Mouse (Mus musculus) lung, adult 2 months (tissue): ENCODE results near the gene Cradd. TPM values are rescaled to one million over a fixed set of nuclear protein-coding genes. Genes with fewer than 3 reads are reported as not detected.

Experiments
- DNase-seq: peaks from one replicate; pipeline ENCODE4 v3.0.0; 2022
- H3K4me1 ChIP-seq: fragments of 200-500 bp; 2 replicates; pipeline ENCODE4 v1.6.1; 2011; ENCODE audit warnings: low read length; ENCODE audit not compliant: control insufficient read depth, insufficient read depth
- H3K4me3 ChIP-seq: fragments of 200-500 bp; replicated peaks from 2 replicates; pipeline ENCODE3; 2011; ENCODE audit warnings: low read depth, mild to moderate bottlenecking, control low read depth, low read length; ENCODE audit errors: extremely low read depth
- CTCF ChIP-seq: fragments of 200-500 bp; IDR thresholded peaks from 2 replicates; pipeline ENCODE4 v1.5.1; 2011; ENCODE audit warnings: mild to moderate bottlenecking, low read length, control low read depth; ENCODE audit not compliant: insufficient read depth
- POLR2A ChIP-seq: fragments of 200-500 bp; IDR thresholded peaks from 2 replicates; pipeline ENCODE4 v1.6.1; 2011; ENCODE audit warnings: low read depth, mild to moderate bottlenecking, control low read depth, low read length, borderline replicate concordance; ENCODE audit errors: extremely low read depth
- WGBS: fragments of 180-500 bp; shearing (Covaris S2); methylation state at CpG from one replicate; pipeline ENCODE4 v1.1.7; 2018; 5-methylcytosine and 5-hydroxymethylcytosine counted together
- polyA plus RNA-seq: library from polyadenylated mRNA; depleted of rRNA; stranded (reverse); fragments of >200 nt; gene quantifications from 2 replicates; pipeline ENCODE4 v1.2.3, GENCODE M21; 2012

Gene Cradd
- polyA plus RNA-seq, 1 experiment: 21.0 TPM

GRCm38 (mm10) chr10:95287351-95287750 lies 36.6 kb downstream of the Cradd start:
- 86% methylated on average over 8 of the region's 8 CpGs for WGBS
- TF ChIP-seq CTCF: no peak
- TF ChIP-seq POLR2A: no peak
- no peak overlapping the region for H3K4me3 ChIP-seq
- no peak for DNase-seq
- H3K4me1 ChIP-seq: peaks cover 4% of the 10 kb centered on the region

DNA sequence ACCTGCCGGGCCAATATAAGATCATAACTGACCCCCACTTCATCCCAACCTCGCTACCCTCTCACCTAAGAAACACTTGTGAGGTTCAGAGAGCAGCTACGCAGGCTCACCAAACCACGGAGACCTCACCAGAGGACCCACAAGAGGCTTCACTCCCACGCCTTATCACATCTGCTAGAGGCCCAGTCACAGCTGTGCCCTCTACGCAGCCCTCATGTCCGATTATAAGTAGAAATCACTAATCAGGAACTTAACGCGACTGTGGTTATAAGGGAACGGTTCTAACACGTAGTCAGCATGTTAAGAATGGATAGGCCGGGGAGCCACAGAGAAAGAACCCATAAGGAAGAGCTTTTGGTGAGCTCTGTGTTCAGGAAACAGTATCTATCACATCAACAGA lies 40.5 kb downstream of the Cradd start:
- WGBS: 84% methylated on average over 12 of the region's 12 CpGs
- DNase-seq: no peak
- TF ChIP-seq POLR2A: no peak
- no peak for TF ChIP-seq CTCF
- Histone ChIP-seq H3K4me3 (no peak overlapping the region), H3K4me1 (no peaks in the 10 kb centered on the region)

- no peak for DNase-seq
- Histone ChIP-seq H3K4me1 (no peaks in the 10 kb centered on the region), H3K4me3 (no peak overlapping the region)
- 96% methylated on average over 3 of the region's 3 CpGs for WGBS
- TF ChIP-seq CTCF (no peak), POLR2A (no peak)
These were observed 41.9 kb downstream of the Cradd start for GRCm38 (mm10) chr10:95281996-95282395.

DNA sequence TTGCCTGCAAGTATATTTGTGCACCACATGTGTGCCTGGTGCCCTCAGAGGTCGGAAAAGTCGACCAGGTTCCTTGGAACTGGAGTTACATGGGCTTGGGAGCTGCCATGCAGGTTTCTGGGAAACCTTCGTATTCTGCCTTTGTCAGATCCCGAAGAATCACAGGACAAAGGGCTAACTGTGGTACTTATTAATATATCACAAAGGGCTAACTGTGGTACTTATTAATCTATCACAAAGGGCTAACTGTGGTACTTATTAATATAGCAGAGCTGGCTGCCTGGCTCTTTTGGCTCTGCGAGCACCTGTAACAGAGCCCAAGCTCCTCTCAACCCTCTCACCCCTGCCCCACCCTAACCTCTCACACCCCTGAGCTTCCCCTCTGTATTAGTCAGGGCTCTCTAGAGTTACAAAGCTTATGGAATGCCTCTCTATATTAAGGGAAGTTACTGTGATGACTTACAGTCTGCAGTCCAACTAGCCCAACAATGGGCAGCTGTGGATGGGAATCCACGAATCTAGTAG lies 42.4 kb downstream of the Cradd start:
- 79% methylated on average over 6 of the region's 6 CpGs for WGBS
- TF ChIP-seq CTCF: no peak
- no peak for TF ChIP-seq POLR2A
- Histone ChIP-seq H3K4me3 (no peak overlapping the region), H3K4me1 (no peaks in the 10 kb centered on the region)
- no peak for DNase-seq

- Histone ChIP-seq H3K4me1 (no peaks in the 10 kb centered on the region), H3K4me3 (no peak overlapping the region)
- TF ChIP-seq CTCF (no peak), POLR2A (no peak)
- 70% methylated on average over 3 of the region's 3 CpGs for WGBS
- no peak for DNase-seq
These were observed 43.6 kb downstream of the Cradd start for GRCm38 (mm10) chr10:95280327-95280726.

DNA sequence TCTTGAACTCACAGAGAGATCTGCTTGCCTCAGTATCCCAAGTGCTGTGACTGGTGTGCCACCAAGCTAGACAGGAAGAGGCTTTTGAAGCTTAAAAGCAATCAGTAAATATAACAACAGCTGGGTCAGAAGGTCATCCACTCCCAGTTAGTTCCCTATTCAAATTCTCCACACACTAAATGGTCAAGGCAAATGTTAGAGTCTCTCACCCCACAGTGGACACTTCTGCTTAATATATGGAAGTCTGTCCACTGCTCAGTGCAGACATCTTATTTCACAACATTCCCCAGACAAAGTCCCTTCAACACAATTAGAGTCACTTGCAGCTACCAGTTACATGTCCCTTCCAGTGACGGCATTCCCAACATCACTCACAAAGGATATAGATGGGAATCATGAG lies 44.5 kb downstream of the Cradd start:
- TF ChIP-seq CTCF (no peak), POLR2A (no peak)
- H3K4me1 ChIP-seq: no peaks in the 10 kb centered on the region
- 96% methylated on average over 1 of the region's 1 CpGs for WGBS
- H3K4me3 ChIP-seq: no peak overlapping the region
- DNase-seq: no peak

DNA sequence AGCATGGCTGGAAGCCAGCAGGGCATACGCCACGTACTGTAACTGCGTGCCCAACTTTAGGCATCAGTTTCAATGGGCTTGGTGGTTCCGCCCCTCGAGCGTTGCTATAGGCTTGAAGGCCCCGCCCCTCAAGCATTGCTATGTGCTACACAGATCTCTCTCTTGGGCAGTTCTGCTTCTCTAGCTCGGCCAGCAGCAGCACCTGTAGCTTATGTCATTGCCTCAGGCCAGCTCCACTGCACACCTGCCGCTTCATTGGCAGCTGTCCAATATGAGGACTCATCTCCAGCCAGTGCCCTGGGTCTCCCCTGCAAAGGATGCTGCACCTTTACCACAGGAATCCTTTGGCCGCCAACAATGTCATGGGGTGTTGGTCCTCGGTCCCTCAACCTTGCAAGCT lies 45.8 kb downstream of the Cradd start:
- Histone ChIP-seq H3K4me3 (no peak overlapping the region), H3K4me1 (no peaks in the 10 kb centered on the region)
- WGBS: 85% methylated on average over 11 of the region's 11 CpGs
- no peak for DNase-seq
- TF ChIP-seq POLR2A (no peak), CTCF (no peak)

DNA sequence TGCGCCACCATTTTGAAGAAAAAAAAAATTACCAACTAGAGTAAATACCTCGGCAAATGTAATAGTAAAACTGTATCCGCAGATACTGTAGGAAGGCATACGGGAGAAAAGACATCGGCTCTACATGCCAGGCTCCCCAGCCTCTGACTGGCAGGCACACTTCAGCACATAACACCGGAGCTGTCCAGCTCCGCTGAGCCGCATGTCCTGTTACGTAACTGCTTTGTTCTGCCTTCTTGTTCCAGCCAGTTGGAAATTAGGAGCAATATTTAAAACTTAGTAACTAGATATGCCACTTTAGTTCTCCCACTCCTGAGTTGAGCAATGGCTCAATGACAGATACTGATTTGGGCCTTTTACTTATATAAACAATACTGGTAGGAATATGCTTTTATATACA lies 48.4 kb downstream of the Cradd start:
- no peak for DNase-seq
- H3K4me3 ChIP-seq: no peak overlapping the region
- WGBS: 72% methylated on average over 9 of the region's 9 CpGs
- TF ChIP-seq CTCF (no peak), POLR2A (no peak)
- H3K4me1 ChIP-seq: no peaks in the 10 kb centered on the region

DNA sequence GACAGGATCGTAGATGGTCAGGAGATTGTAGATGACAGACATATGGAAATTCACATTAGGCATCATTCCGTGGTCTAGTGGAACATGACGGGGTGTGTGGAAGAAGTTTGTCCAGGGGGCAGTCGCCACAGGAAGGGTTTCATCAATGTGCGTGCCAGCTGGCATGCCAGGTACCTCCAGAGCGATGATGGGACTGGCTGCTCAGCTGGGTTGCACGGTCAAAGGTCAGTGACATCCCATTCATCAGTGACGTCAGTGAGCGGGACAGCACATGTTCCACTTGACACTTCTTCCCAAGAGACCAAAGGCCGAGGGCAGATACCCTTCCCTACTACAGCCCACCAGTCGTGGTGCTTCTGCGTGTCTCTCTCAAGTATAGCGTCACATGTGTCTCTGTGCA lies 50.7 kb downstream of the Cradd start:
- TF ChIP-seq POLR2A: no peak
- no peak for TF ChIP-seq CTCF
- no peak for DNase-seq
- 88% methylated on average over 13 of the region's 13 CpGs for WGBS
- no peaks in the 10 kb centered on the region for H3K4me1 ChIP-seq
- H3K4me3 ChIP-seq: no peak overlapping the region

- DNase-seq: no peak
- TF ChIP-seq CTCF: no peak
- no peak for TF ChIP-seq POLR2A
- 89% methylated on average over 7 of the region's 7 CpGs for WGBS
- no peak overlapping the region for H3K4me3 ChIP-seq
- peaks cover 4% of the 10 kb centered on the region for H3K4me1 ChIP-seq
These were observed 54.8 kb downstream of the Cradd start for GRCm38 (mm10) chr10:95269151-95269550.

DNA sequence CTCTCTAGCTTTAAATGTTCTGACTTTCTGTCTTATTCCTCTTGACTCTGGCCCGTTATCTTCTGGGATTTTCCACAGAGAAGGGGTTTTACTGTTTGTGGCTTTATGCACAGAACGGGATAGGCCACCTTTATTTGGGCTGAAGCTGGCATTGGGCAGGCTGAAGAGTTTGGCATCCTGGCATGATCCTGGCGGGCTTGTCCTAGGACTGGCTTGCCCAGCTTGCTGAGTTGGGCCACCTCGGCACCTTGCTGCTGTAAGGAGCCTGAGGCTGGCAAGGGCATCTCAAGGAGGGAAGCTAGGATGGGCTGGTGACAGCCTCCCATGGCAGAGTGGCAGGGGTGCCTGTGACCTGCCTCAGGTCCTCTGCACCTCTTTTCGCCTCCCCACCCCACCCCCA lies 55.6 kb downstream of the Cradd start:
- Histone ChIP-seq H3K4me3 (no peak overlapping the region), H3K4me1 (peaks cover 4% of the 10 kb centered on the region)
- TF ChIP-seq CTCF (no peak), POLR2A (no peak)
- WGBS: 90% methylated on average over 5 of the region's 5 CpGs
- DNase-seq: no peak
